Mouse (Mus musculus): ENCODE results near the gene Slc34a1. TPM values are rescaled to one million over a fixed set of nuclear protein-coding genes. Genes with fewer than 3 reads are reported as not detected.

The Slc34a1 gene
- polyA plus RNA-seq, 1 experiment from 2014 or later, result not detected

DNA sequence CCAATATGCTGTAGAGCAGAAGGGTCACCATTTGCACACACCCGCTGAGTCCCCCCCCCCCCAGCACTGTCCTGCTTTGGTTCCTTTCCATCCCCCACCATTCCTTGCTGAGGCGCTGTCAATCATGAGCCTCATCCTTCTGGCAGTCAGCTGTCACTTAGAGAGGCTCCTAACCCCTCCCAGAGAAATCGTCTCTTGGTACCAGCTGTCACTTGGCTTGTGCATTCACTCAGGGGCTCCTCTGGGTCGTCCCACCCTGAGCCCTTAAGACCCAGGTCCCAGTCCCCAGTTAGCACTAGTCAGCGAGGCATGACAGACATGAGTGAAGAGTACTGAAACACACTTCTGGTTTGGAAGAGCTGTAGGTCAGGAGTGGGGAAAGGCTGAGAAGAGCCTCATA is 26.2 kb upstream of the Slc34a1 start:
- WGBS, result 53% methylated on average over 5 of the region's 5 CpGs
- no peaks in the 10 kb centered on the region for H3K9me3 ChIP-seq (ENCODE audit: control insufficient read depth, low read length)
- ATAC-seq (replicated peaks; ENCODE audit: low FRiP score, low TSS enrichment, low read depth) (no peak), DNase-seq (ENCODE audit: low spot score) (no peak)
- no peaks in the 10 kb centered on the region for H3K4me1 ChIP-seq (replicated peaks; ENCODE audit: control insufficient read depth, insufficient read depth, low read length)
- H3K36me3 ChIP-seq (ENCODE audit: control insufficient read depth, insufficient read depth, low read length), result no peaks in the 10 kb centered on the region
- no peak overlapping the region for H3K27ac ChIP-seq (ENCODE audit: low read depth)
- 0 out of 2 replicates have a peak, but pooled peaks cover 4% of the 10 kb centered on the region for H3K27me3 ChIP-seq (replicated peaks; ENCODE audit: control insufficient read depth, insufficient read depth, low read length)
- no peak overlapping the region for H3K9ac ChIP-seq (ENCODE audit: low read length)
- H3K4me3 ChIP-seq (ENCODE audit: low read depth, low read length), result no peak overlapping the region
- H3K4me2 ChIP-seq (ENCODE audit: low read length), result no peak overlapping the region

- Histone ChIP-seq H3K9me3 (ENCODE audit: control insufficient read depth, low read length) (no peaks in the 10 kb centered on the region), H3K27me3 (replicated peaks; ENCODE audit: control insufficient read depth, insufficient read depth, low read length) (peaks cover 22% of the 10 kb centered on the region), H3K27ac (ENCODE audit: low read depth) (no peak overlapping the region), H3K36me3 (ENCODE audit: control insufficient read depth, insufficient read depth, low read length) (no peaks in the 10 kb centered on the region), H3K4me1 (replicated peaks; ENCODE audit: control insufficient read depth, insufficient read depth, low read length) (no peaks in the 10 kb centered on the region), H3K4me2 (ENCODE audit: low read length) (no peak overlapping the region), H3K9ac (ENCODE audit: low read length) (no peak overlapping the region), H3K4me3 (ENCODE audit: low read depth, low read length) (no peak overlapping the region)
- no peak for DNase-seq (ENCODE audit: low spot score)
- WGBS, result 49% methylated on average over 6 of the region's 6 CpGs
- ATAC-seq (replicated peaks; ENCODE audit: low FRiP score, low TSS enrichment, low read depth), result 0 out of 2 replicates have a peak, but pooled peaks have one; percentile 24
Measured at GRCm38 (mm10) chr13:55374206-55374924, 23.6 kb upstream of the Slc34a1 start.

DNA sequence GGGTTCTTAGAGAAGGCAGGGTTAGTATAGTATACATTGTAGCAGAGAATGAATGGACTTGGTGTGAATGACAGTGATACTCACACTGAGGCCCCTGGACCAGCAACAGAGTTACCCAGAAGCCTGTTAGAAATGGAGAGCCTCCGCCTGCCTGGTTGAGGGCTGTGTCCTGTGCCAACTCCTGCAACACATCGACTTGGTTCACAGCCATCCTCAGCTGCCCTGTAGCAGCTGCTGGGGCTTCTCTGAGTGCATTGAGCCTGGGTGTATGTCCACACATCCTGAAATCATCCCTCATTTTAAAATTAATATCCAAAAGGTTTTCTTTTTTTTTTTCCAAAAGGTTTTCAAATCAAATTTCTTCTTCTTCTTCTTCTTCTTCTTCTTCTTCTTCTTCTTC is 22.1 kb upstream of the Slc34a1 start:
- Histone ChIP-seq H3K36me3 (ENCODE audit: control insufficient read depth, insufficient read depth, low read length) (no peaks in the 10 kb centered on the region), H3K4me3 (ENCODE audit: low read depth, low read length) (no peak overlapping the region), H3K27ac (ENCODE audit: low read depth) (no peak overlapping the region), H3K4me1 (replicated peaks; ENCODE audit: control insufficient read depth, insufficient read depth, low read length) (no peaks in the 10 kb centered on the region), H3K9me3 (ENCODE audit: control insufficient read depth, low read length) (no peaks in the 10 kb centered on the region), H3K4me2 (ENCODE audit: low read length) (no peak overlapping the region), H3K27me3 (replicated peaks; ENCODE audit: control insufficient read depth, insufficient read depth, low read length) (peaks cover 37% of the 10 kb centered on the region), H3K9ac (ENCODE audit: low read length) (no peak overlapping the region)
- WGBS, result 65% methylated on average over 2 of the region's 2 CpGs
- no peak for DNase-seq (ENCODE audit: low spot score)
- ATAC-seq (replicated peaks; ENCODE audit: low FRiP score, low TSS enrichment, low read depth), result no peak

DNA sequence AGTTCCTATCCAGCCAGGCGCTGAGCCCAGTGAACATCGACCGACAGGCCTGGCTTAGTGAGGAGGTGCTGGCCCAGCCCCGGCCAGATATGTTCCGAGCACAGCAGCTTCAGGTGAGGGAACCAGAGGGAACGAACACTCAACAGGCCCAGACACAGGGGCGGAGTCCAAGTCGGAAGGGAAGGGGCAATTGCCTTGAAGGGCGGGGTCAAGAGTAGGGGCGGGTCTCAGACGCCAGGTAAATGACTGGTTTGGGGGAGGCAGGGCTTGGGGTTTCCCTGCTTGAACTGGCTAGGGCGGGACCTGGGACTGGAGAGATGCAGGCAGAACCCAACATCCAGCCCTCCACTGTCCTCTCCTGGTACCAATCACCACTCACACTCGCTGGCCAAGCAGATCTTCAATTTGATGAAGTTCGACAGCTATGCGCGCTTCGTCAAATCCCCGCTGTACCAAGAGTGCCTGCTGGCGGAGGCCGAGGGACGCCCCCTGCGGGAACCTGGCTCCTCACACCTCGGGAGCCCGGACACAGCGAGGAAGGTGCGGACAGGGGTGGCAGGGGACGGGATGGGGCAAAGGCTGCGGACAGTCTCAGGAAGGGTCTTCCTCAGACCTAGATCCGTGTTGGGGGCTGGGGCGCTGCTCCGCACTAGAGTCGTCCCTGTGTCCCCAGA is 18.9 kb upstream of the Slc34a1 start:
- Histone ChIP-seq H3K27me3 (replicated peaks; ENCODE audit: control insufficient read depth, insufficient read depth, low read length) (peaks cover 41% of the 10 kb centered on the region), H3K9me3 (ENCODE audit: control insufficient read depth, low read length) (no peaks in the 10 kb centered on the region), H3K4me3 (ENCODE audit: low read depth, low read length) (no peak overlapping the region), H3K27ac (ENCODE audit: low read depth) (no peak overlapping the region), H3K36me3 (ENCODE audit: control insufficient read depth, insufficient read depth, low read length) (no peaks in the 10 kb centered on the region), H3K4me1 (replicated peaks; ENCODE audit: control insufficient read depth, insufficient read depth, low read length) (no peaks in the 10 kb centered on the region), H3K4me2 (ENCODE audit: low read length) (no peak overlapping the region), H3K9ac (ENCODE audit: low read length) (no peak overlapping the region)
- ATAC-seq (replicated peaks; ENCODE audit: low FRiP score, low TSS enrichment, low read depth), result peak; percentile 44; the same call in 1 of the 2 replicates
- WGBS, result 8% methylated on average over 32 of the region's 32 CpGs
- no peak for DNase-seq (ENCODE audit: low spot score)

DNA sequence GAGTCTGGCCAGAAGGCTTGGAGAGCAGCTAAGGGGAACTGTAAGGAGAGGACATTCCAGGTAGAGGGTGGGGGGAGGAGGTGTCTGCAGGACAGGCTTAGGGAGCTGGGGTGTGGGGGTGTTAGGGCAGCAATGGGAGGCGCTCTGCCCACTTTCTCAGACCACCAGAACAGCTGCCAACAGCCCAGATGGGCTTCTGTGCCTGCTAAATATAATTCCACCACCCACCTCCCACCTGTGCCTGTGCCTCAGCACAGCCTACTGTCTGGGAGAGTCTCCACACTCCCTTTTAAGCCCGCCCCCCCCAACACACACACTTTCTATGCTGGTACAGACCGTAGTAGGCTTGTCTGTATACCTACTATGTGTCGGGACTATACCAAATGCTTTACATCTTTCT is 16.2 kb upstream of the Slc34a1 start:
- Histone ChIP-seq H3K36me3 (ENCODE audit: control insufficient read depth, insufficient read depth, low read length) (no peaks in the 10 kb centered on the region), H3K9ac (ENCODE audit: low read length) (no peak overlapping the region), H3K9me3 (ENCODE audit: control insufficient read depth, low read length) (no peaks in the 10 kb centered on the region), H3K4me1 (replicated peaks; ENCODE audit: control insufficient read depth, insufficient read depth, low read length) (no peaks in the 10 kb centered on the region), H3K4me2 (ENCODE audit: low read length) (no peak overlapping the region), H3K27ac (ENCODE audit: low read depth) (no peak overlapping the region), H3K4me3 (ENCODE audit: low read depth, low read length) (no peak overlapping the region), H3K27me3 (replicated peaks; ENCODE audit: control insufficient read depth, insufficient read depth, low read length) (peaks cover 41% of the 10 kb centered on the region)
- WGBS, result 78% methylated on average over 4 of the region's 4 CpGs
- ATAC-seq (replicated peaks; ENCODE audit: low FRiP score, low TSS enrichment, low read depth) (no peak), DNase-seq (ENCODE audit: low spot score) (no peak)

DNA sequence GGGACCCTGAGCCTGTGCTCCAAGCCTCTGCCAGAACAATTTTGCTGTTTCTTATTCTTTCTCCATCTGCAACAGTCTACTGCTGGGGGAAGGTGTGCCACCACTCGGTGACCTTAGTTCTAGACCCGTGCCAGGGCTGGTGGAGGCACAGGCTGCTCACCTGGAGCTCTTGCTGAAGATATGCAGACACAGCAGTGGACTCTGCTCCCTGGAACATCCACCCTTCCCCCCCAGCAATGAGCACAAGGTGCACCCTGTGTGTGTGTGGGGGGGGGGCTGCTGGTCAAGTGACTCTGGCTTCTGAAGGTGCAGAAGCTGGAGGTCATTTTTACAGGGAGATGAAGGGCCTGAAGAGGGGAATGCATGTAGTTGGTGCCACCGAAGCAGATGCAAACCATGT is 7.3 kb upstream of the Slc34a1 start:
- Histone ChIP-seq H3K4me1 (replicated peaks; ENCODE audit: control insufficient read depth, insufficient read depth, low read length) (no peaks in the 10 kb centered on the region), H3K36me3 (ENCODE audit: control insufficient read depth, insufficient read depth, low read length) (no peaks in the 10 kb centered on the region), H3K9me3 (ENCODE audit: control insufficient read depth, low read length) (no peaks in the 10 kb centered on the region), H3K27ac (ENCODE audit: low read depth) (no peak overlapping the region), H3K4me3 (ENCODE audit: low read depth, low read length) (no peak overlapping the region), H3K4me2 (ENCODE audit: low read length) (no peak overlapping the region), H3K9ac (ENCODE audit: low read length) (no peak overlapping the region), H3K27me3 (replicated peaks; ENCODE audit: control insufficient read depth, insufficient read depth, low read length) (no peaks in the 10 kb centered on the region)
- 66% methylated on average over 3 of the region's 3 CpGs for WGBS
- no peak for DNase-seq (ENCODE audit: low spot score)
- no peak for ATAC-seq (replicated peaks; ENCODE audit: low FRiP score, low TSS enrichment, low read depth)

- H3K4me2 ChIP-seq (ENCODE audit: low read length), result no peak overlapping the region
- WGBS, result 71% methylated on average over 1 of the region's 1 CpGs
- no peaks in the 10 kb centered on the region for H3K27me3 ChIP-seq (replicated peaks; ENCODE audit: control insufficient read depth, insufficient read depth, low read length)
- no peak overlapping the region for H3K4me3 ChIP-seq (ENCODE audit: low read depth, low read length)
- H3K4me1 ChIP-seq (replicated peaks; ENCODE audit: control insufficient read depth, insufficient read depth, low read length), result no peaks in the 10 kb centered on the region
- H3K36me3 ChIP-seq (ENCODE audit: control insufficient read depth, insufficient read depth, low read length), result no peaks in the 10 kb centered on the region
- no peak for DNase-seq (ENCODE audit: low spot score)
- no peak overlapping the region for H3K9ac ChIP-seq (ENCODE audit: low read length)
- H3K27ac ChIP-seq (ENCODE audit: low read depth), result no peak overlapping the region
- no peak for ATAC-seq (replicated peaks; ENCODE audit: low FRiP score, low TSS enrichment, low read depth)
- no peaks in the 10 kb centered on the region for H3K9me3 ChIP-seq (ENCODE audit: control insufficient read depth, low read length)
Measured at GRCm38 (mm10) chr13:55391626-55392029, 6.4 kb upstream of the Slc34a1 start.

DNA sequence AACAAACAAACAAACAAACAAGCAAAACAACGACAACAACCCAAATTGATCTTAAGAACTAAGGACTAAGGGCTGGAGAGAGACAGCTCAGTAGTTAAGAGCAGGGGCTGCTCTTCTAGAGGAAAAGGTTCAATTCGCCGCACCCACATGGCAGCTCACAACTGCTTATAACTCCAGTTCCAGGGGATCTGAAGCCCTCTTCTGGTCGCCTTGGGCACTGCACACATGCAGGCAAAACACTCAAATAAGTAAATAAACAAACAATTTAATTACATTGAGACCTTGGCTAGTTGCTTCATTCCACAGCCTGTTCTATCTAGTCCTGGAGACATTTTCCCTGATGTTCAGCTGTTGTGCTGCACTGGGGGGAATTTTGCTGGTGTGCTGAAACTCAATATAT is 5.1 kb upstream of the Slc34a1 start:
- H3K9me3 ChIP-seq (ENCODE audit: control insufficient read depth, low read length), result no peaks in the 10 kb centered on the region
- H3K4me2 ChIP-seq (ENCODE audit: low read length), result no peak overlapping the region
- 63% methylated on average over 4 of the region's 4 CpGs for WGBS
- H3K4me1 ChIP-seq (replicated peaks; ENCODE audit: control insufficient read depth, insufficient read depth, low read length), result no peaks in the 10 kb centered on the region
- ATAC-seq (replicated peaks; ENCODE audit: low FRiP score, low TSS enrichment, low read depth) (no peak), DNase-seq (ENCODE audit: low spot score) (no peak)
- H3K4me3 ChIP-seq (ENCODE audit: low read depth, low read length), result no peak overlapping the region
- no peak overlapping the region for H3K9ac ChIP-seq (ENCODE audit: low read length)
- no peak overlapping the region for H3K27ac ChIP-seq (ENCODE audit: low read depth)
- no peaks in the 10 kb centered on the region for H3K27me3 ChIP-seq (replicated peaks; ENCODE audit: control insufficient read depth, insufficient read depth, low read length)
- no peaks in the 10 kb centered on the region for H3K36me3 ChIP-seq (ENCODE audit: control insufficient read depth, insufficient read depth, low read length)

Measured in intestine, embryonic 14.5 days (tissue).